Mouse (Mus musculus) G1E (cell line): Measurements from ENCODE around the gene Zbp1. TPM values are rescaled to one million over a fixed set of nuclear protein-coding genes. Genes with fewer than 3 reads are reported as not detected.

Experiments used
- ATAC-seq: 2 replicates; pipeline ENCODE4 v1.8.0; 2016; ENCODE audit warnings: mild to moderate bottlenecking; ENCODE audit not compliant: insufficient number of reproducible peaks, poor library complexity, low FRiP score, severe bottlenecking; ENCODE audit errors: extremely low read depth
- DNase-seq: peaks from one replicate; pipeline ENCODE4 v3.0.0; 2012; ENCODE audit warnings: low spot score
- H3K27me3 ChIP-seq: 2 replicates; pipeline ENCODE4 v1.6.1; 2012; ENCODE audit warnings: mild to moderate bottlenecking, low read length, inconsistent platforms; ENCODE audit not compliant: insufficient read depth
- H3K36me3 ChIP-seq: replicated peaks from 2 replicates; pipeline ENCODE3; 2012; ENCODE audit warnings: mild to moderate bottlenecking, inconsistent platforms
- H3K4me1 ChIP-seq: 2 replicates; pipeline ENCODE4 v1.6.1; 2012; ENCODE audit warnings: low read depth, low read length, inconsistent platforms, mixed read lengths; ENCODE audit not compliant: insufficient read depth
- H3K4me3 ChIP-seq: 2 replicates; pipeline ENCODE4 v1.5.1; 2012; ENCODE audit warnings: low read depth, mild to moderate bottlenecking, inconsistent platforms, low read length, moderate library complexity, mixed read lengths
- H3K9me3 ChIP-seq: replicated peaks from 2 replicates; pipeline ENCODE4 v1.6.1; 2012; ENCODE audit warnings: inconsistent platforms
- CTCF ChIP-seq: IDR thresholded peaks from 2 replicates; pipeline ENCODE4 v1.5.1; 2012; ENCODE audit warnings: low read depth, low read length, inconsistent platforms, mixed read lengths
- GATA1 ChIP-seq: IDR thresholded peaks from 2 replicates; pipeline ENCODE4 v1.6.1; 2012; ENCODE audit warnings: borderline replicate concordance, low read length, inconsistent platforms, mixed read lengths
- GATA2 ChIP-seq: IDR thresholded peaks from 2 replicates; pipeline ENCODE4 v1.6.1; 2012; ENCODE audit warnings: low read depth, low read length, inconsistent platforms, borderline replicate concordance
- POLR2AphosphoS5 ChIP-seq: IDR thresholded peaks from 2 replicates; pipeline ENCODE4 v1.6.1; 2012; ENCODE audit warnings: low read depth, low read length, inconsistent platforms; ENCODE audit not compliant: insufficient replicate concordance
- TAL1 ChIP-seq: conservative IDR thresholded peaks from 2 replicates; pipeline ENCODE4 v1.6.1; 2012; ENCODE audit warnings: low read depth, low read length, inconsistent platforms, mixed read lengths
- polyA plus RNA-seq: library from polyadenylated mRNA; stranded (reverse); fragments of >175 nt; gene quantifications from 2 replicates; pipeline ENCODE4 v1.2.3, GENCODE M21; 2012
- total RNA-seq, 2 experiments: library from RNA; stranded (forward) in 1 of 2; stranded (reverse) in 1 of 2; fragments of 200-1000 nt in 1 of 2; fragments of >200 nt in 1 of 2; fragmentation: Nextera tagmentation in 1 of 2; gene quantifications; 2 replicates each; pipeline ENCODE4 v1.2.3; 2014 to 2017

The Zbp1 gene
- total and polyA plus RNA-seq, 3 experiments: 0.11 TPM; not detected in 2

GRCm38 (mm10) chr2:173247911-173248310, 29.2 kb upstream of the Zbp1 start:
- Histone ChIP-seq H3K4me3 (no peak overlapping the region), H3K9me3 (peaks cover 93% of the 10 kb centered on the region), H3K4me1 (no peaks in the 10 kb centered on the region), H3K27me3 (no peaks in the 10 kb centered on the region), H3K36me3 (no peaks in the 10 kb centered on the region)
- DNase-seq (no peak), ATAC-seq (no peak)
- no peak for TF ChIP-seq TAL1
- TF ChIP-seq GATA2: no peak
- TF ChIP-seq CTCF: no peak
- no peak for TF ChIP-seq POLR2AphosphoS5
- TF ChIP-seq GATA1: no peak

GRCm38 (mm10) chr2:173247197-173247596, 28.5 kb upstream of the Zbp1 start:
- Histone ChIP-seq H3K4me1 (no peaks in the 10 kb centered on the region), H3K9me3 (peaks cover 93% of the 10 kb centered on the region), H3K36me3 (no peaks in the 10 kb centered on the region), H3K4me3 (no peak overlapping the region), H3K27me3 (no peaks in the 10 kb centered on the region)
- ATAC-seq (no peak), DNase-seq (no peak)
- TF ChIP-seq TAL1 (no peak), CTCF (no peak), GATA2 (no peak), GATA1 (no peak), POLR2AphosphoS5 (no peak)

- DNase-seq (no peak), ATAC-seq (no peak)
- TF ChIP-seq GATA2 (no peak), CTCF (no peak), GATA1 (no peak), TAL1 (no peak)
- Histone ChIP-seq H3K4me1 (no peaks in the 10 kb centered on the region), H3K4me3 (no peak overlapping the region), H3K36me3 (no peaks in the 10 kb centered on the region), H3K9me3 (peaks cover 91% of the 10 kb centered on the region), H3K27me3 (no peaks in the 10 kb centered on the region)
Measured at GRCm38 (mm10) chr2:173246688-173247087, 28.0 kb upstream of the Zbp1 start.

GRCm38 (mm10) chr2:173245258-173245657, 26.5 kb upstream of the Zbp1 start:
- Histone ChIP-seq H3K27me3 (no peaks in the 10 kb centered on the region), H3K36me3 (no peaks in the 10 kb centered on the region), H3K4me3 (no peak overlapping the region), H3K9me3 (peaks cover 91% of the 10 kb centered on the region), H3K4me1 (no peaks in the 10 kb centered on the region)
- TF ChIP-seq CTCF: no peak
- TF ChIP-seq POLR2AphosphoS5: no peak
- TF ChIP-seq GATA1: no peak
- TF ChIP-seq TAL1: no peak
- TF ChIP-seq GATA2: no peak
- DNase-seq: no peak
- ATAC-seq: no peak

GRCm38 (mm10) chr2:173244108-173244507, 25.4 kb upstream of the Zbp1 start:
- Histone ChIP-seq H3K9me3 (peaks cover 89% of the 10 kb centered on the region), H3K4me3 (no peak overlapping the region), H3K27me3 (no peaks in the 10 kb centered on the region), H3K4me1 (no peaks in the 10 kb centered on the region), H3K36me3 (no peaks in the 10 kb centered on the region)
- ATAC-seq: no peak
- no peak for DNase-seq
- TF ChIP-seq GATA1 (no peak), GATA2 (no peak), TAL1 (no peak), CTCF (no peak), POLR2AphosphoS5 (no peak)

GRCm38 (mm10) chr2:173243616-173244015, 24.9 kb upstream of the Zbp1 start:
- peaks cover 88% of the 10 kb centered on the region for H3K9me3 ChIP-seq
- no peak for DNase-seq
- no peaks in the 10 kb centered on the region for H3K4me1 ChIP-seq
- ATAC-seq: no peak
- no peak overlapping the region for H3K4me3 ChIP-seq
- no peaks in the 10 kb centered on the region for H3K36me3 ChIP-seq
- H3K27me3 ChIP-seq: no peaks in the 10 kb centered on the region
- TF ChIP-seq TAL1 (no peak), GATA1 (no peak), CTCF (no peak), POLR2AphosphoS5 (no peak), GATA2 (no peak)

- H3K36me3 ChIP-seq: no peaks in the 10 kb centered on the region
- TF ChIP-seq POLR2AphosphoS5 (no peak), TAL1 (no peak), CTCF (no peak), GATA1 (no peak), GATA2 (no peak)
- H3K27me3 ChIP-seq: no peaks in the 10 kb centered on the region
- no peak for ATAC-seq
- H3K9me3 ChIP-seq: peaks cover 88% of the 10 kb centered on the region
- no peak overlapping the region for H3K4me3 ChIP-seq
- DNase-seq: no peak
- H3K4me1 ChIP-seq: no peaks in the 10 kb centered on the region
Measured at GRCm38 (mm10) chr2:173242874-173243273, 24.2 kb upstream of the Zbp1 start.
